Mouse (Mus musculus) hindbrain, embryonic 13.5 days (tissue): ENCODE data around the gene Gm20388. TPM values are rescaled to one million over a fixed set of nuclear protein-coding genes. Genes with fewer than 3 reads are reported as not detected.

Source experiments
- ATAC-seq: fragments of 200-750 bp; cut with Nextera tagmentation; 2 replicates; pipeline ENCODE4 v1.8.0; 2017; ENCODE audit warnings: moderate TSS enrichment; ENCODE audit not compliant: low FRiP score
- H3K27ac ChIP-seq: fragments of 300-500 bp; sonication (generic); 2 replicates; pipeline ENCODE4 v1.5.1; 2015; ENCODE audit warnings: inconsistent platforms, mild to moderate bottlenecking, moderate library complexity
- H3K27me3 ChIP-seq: fragments of 300-500 bp; sonication (generic); 2 replicates; pipeline ENCODE4 v1.6.1; 2015; ENCODE audit warnings: mild to moderate bottlenecking, inconsistent platforms
- H3K36me3 ChIP-seq: fragments of 300-500 bp; sonication (generic); 2 replicates; pipeline ENCODE4 v1.6.1; 2015; ENCODE audit warnings: mild to moderate bottlenecking, inconsistent platforms
- H3K4me1 ChIP-seq: fragments of 300-500 bp; sonication (generic); replicated peaks from 2 replicates; pipeline ENCODE4 v1.6.1; 2015; ENCODE audit warnings: inconsistent platforms
- H3K4me2 ChIP-seq: fragments of 300-500 bp; sonication (generic); 2 replicates; pipeline ENCODE4 v1.6.1; 2015; ENCODE audit warnings: inconsistent platforms, mild to moderate bottlenecking, moderate library complexity
- H3K4me3 ChIP-seq: fragments of 300-500 bp; sonication (generic); 2 replicates; pipeline ENCODE4 v1.5.1; 2015; ENCODE audit warnings: mild to moderate bottlenecking, inconsistent platforms
- H3K9ac ChIP-seq: fragments of 300-500 bp; sonication (generic); 2 replicates; pipeline ENCODE4 v1.6.1; 2015; ENCODE audit warnings: mild to moderate bottlenecking, inconsistent platforms
- H3K9me3 ChIP-seq: fragments of 300-500 bp; sonication (generic); 2 replicates; pipeline ENCODE4 v1.6.1; 2016; ENCODE audit warnings: inconsistent platforms
- WGBS: fragments of 180-500 bp; shearing (Covaris S2); methylation state at CpG from one replicate; pipeline ENCODE4 v1.1.7; 2015; 5-methylcytosine and 5-hydroxymethylcytosine counted together
- polyA plus RNA-seq: library from polyadenylated mRNA; unstranded; fragments of >200 nt; fragmentation: Nextera tagmentation; extraction: Ambion mirVana; gene quantifications from 2 replicates; pipeline ENCODE4 v1.2.1, GENCODE M21; 2015

Gene Gm20388
- polyA plus RNA-seq, 1 experiment from 2014 or later = 1.9 TPM

- Histone ChIP-seq H3K9me3 (no peaks in the 10 kb centered on the region), H3K36me3 (no peaks in the 10 kb centered on the region), H3K27ac (no peak overlapping the region), H3K4me3 (no peak overlapping the region), H3K9ac (no peak overlapping the region), H3K4me1 (no peaks in the 10 kb centered on the region), H3K27me3 (peaks cover 4% of the 10 kb centered on the region; the same call in 1 of the 2 replicates), H3K4me2 (no peak overlapping the region)
- ATAC-seq = no peak
- WGBS = 69% methylated on average over 14 of the region's 14 CpGs
Observed at GRCm38 (mm10) chr8:122167204-122167860, 2256.7 kb downstream of the Gm20388 start.

- ATAC-seq = no peak
- 93% methylated on average over 2 of the region's 2 CpGs for WGBS
Observed at GRCm38 (mm10) chr8:122169446-122169845, 2258.8 kb downstream of the Gm20388 start.

DNA sequence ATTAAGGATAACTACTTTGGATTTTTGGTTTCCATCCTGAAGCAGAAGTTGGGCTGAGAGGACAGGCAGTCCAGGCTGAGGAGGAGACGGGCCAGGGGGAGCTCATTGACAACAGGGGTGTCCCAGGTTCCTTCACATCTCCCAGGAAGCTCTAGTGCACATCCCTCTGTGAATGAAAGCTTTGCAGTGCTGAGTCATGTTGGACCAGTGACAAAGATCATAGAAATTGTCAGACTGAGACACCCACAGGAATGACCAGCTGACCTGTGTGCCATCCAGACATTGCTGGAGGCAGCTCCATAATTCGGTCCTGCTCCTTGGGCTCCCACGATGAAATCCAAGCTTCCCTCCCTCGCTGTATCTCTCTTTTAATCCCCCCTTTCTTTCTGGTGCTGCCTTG, 2261.2 kb downstream of the Gm20388 start:
- Histone ChIP-seq H3K4me2 (no peak overlapping the region), H3K27ac (no peak overlapping the region), H3K9me3 (no peaks in the 10 kb centered on the region), H3K4me1 (no peaks in the 10 kb centered on the region), H3K27me3 (peaks cover 4% of the 10 kb centered on the region; the same call in 1 of the 2 replicates), H3K36me3 (no peaks in the 10 kb centered on the region), H3K9ac (no peak overlapping the region), H3K4me3 (no peak overlapping the region)
- WGBS = 87% methylated on average over 4 of the region's 4 CpGs
- no peak for ATAC-seq

More at GRCm38 (mm10) chr8:122169446-122169845, 2258.8 kb downstream of the Gm20388 start:
- H3K36me3 ChIP-seq = no peaks in the 10 kb centered on the region
- no peak overlapping the region for H3K27ac ChIP-seq
- no peak overlapping the region for H3K4me2 ChIP-seq
- H3K9me3 ChIP-seq = no peaks in the 10 kb centered on the region
- no peak overlapping the region for H3K4me3 ChIP-seq
- H3K27me3 ChIP-seq = peaks cover 4% of the 10 kb centered on the region; the same call in 1 of the 2 replicates
- H3K4me1 ChIP-seq = no peaks in the 10 kb centered on the region
- no peak overlapping the region for H3K9ac ChIP-seq

- Histone ChIP-seq H3K9me3 (no peaks in the 10 kb centered on the region), H3K36me3 (no peaks in the 10 kb centered on the region), H3K27me3 (peaks cover 4% of the 10 kb centered on the region; the same call in 1 of the 2 replicates), H3K4me2 (no peak overlapping the region), H3K4me3 (no peak overlapping the region), H3K4me1 (no peaks in the 10 kb centered on the region), H3K27ac (no peak overlapping the region), H3K9ac (no peak overlapping the region)
- no peak for ATAC-seq
- WGBS = 44% methylated on average over 10 of the region's 10 CpGs
Observed at GRCm38 (mm10) chr8:122174133-122174930, 2263.7 kb downstream of the Gm20388 start.

DNA sequence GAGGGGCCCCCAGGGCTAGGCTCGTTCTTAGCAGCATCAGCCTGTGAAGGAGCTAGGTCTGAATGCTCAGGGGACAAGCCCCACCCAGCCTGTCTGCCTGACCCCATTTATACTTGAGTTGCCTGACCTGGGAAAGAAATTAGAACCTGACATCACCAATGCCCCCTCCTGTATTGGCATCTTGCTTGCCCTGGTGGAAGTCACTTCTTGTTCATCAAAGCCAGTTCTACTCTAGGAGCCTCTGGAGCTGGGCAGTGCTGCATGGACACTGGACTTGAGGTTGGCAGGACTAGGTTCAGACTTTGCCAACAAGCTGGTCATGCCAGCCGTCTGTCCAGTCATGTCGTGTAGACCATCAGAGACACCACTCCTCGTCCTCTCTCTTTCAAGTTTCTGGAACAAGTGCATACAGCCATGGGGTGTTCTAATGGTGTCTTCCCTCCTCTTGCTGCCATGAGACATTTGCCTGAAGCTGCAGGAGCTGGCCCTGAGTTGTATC, 2267.8 kb downstream of the Gm20388 start:
- no peaks in the 10 kb centered on the region for H3K9me3 ChIP-seq
- H3K9ac ChIP-seq = no peak overlapping the region
- no peak for ATAC-seq
- WGBS = 79% methylated on average over 4 of the region's 4 CpGs
- H3K27me3 ChIP-seq = no peaks in the 10 kb centered on the region
- no peak overlapping the region for H3K4me2 ChIP-seq
- no peaks in the 10 kb centered on the region for H3K36me3 ChIP-seq
- H3K4me1 ChIP-seq = 0 out of 2 replicates have a peak, but pooled peaks cover 8% of the 10 kb centered on the region
- H3K4me3 ChIP-seq = no peak overlapping the region
- H3K27ac ChIP-seq = no peak overlapping the region

GRCm38 (mm10) chr8:122179354-122179753, 2268.7 kb downstream of the Gm20388 start:
- 87% methylated on average over 7 of the region's 7 CpGs for WGBS
- Histone ChIP-seq H3K27me3 (no peaks in the 10 kb centered on the region), H3K36me3 (no peaks in the 10 kb centered on the region), H3K9ac (no peak overlapping the region), H3K4me2 (no peak overlapping the region), H3K4me1 (0 out of 2 replicates have a peak, but pooled peaks cover 8% of the 10 kb centered on the region), H3K9me3 (no peaks in the 10 kb centered on the region), H3K4me3 (no peak overlapping the region), H3K27ac (no peak overlapping the region)
- ATAC-seq = no peak

DNA sequence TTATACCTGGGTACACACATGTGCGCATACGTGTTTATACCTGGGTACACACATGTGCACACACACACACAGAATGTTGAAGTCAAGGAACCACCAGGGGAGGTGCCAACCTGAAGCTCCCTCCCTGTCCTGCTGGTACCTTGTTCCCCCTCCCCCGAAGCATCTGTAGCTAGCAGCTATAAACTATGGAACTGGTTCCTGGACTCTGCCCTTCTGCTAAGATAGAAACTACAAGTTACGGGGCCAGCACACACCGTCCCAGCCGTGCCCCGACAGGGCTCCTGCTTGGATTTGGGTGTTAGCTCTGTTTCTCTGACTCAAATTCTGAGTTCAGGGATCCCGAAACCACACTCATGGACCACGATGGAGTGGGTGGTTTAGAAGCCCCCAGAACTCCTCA, 2269.5 kb downstream of the Gm20388 start:
- Histone ChIP-seq H3K27ac (no peak overlapping the region), H3K9ac (no peak overlapping the region), H3K4me2 (no peak overlapping the region), H3K27me3 (no peaks in the 10 kb centered on the region), H3K9me3 (no peaks in the 10 kb centered on the region), H3K4me1 (0 out of 2 replicates have a peak, but pooled peaks cover 8% of the 10 kb centered on the region), H3K36me3 (no peaks in the 10 kb centered on the region), H3K4me3 (no peak overlapping the region)
- no peak for ATAC-seq
- WGBS = 95% methylated on average over 9 of the region's 9 CpGs

- 69% methylated on average over 9 of the region's 9 CpGs for WGBS
Observed at GRCm38 (mm10) chr8:122181414-122181813, 2270.8 kb downstream of the Gm20388 start.

GRCm38 (mm10) chr8:122181991-122182390, 2271.3 kb downstream of the Gm20388 start:
- no peak for ATAC-seq
- WGBS = 74% methylated on average over 9 of the region's 9 CpGs
- H3K9ac ChIP-seq = no peak overlapping the region
- H3K9me3 ChIP-seq = no peaks in the 10 kb centered on the region
- H3K36me3 ChIP-seq = no peaks in the 10 kb centered on the region
- no peak overlapping the region for H3K4me2 ChIP-seq
- H3K27me3 ChIP-seq = no peaks in the 10 kb centered on the region
- 0 out of 2 replicates have a peak, but pooled peaks cover 8% of the 10 kb centered on the region for H3K4me1 ChIP-seq
- H3K4me3 ChIP-seq = no peak overlapping the region
- H3K27ac ChIP-seq = no peak overlapping the region

More at GRCm38 (mm10) chr8:122181414-122181813, 2270.8 kb downstream of the Gm20388 start:
- H3K27ac ChIP-seq = no peak overlapping the region
- no peak overlapping the region for H3K4me2 ChIP-seq
- 0 out of 2 replicates have a peak, but pooled peaks cover 8% of the 10 kb centered on the region for H3K4me1 ChIP-seq
- H3K36me3 ChIP-seq = no peaks in the 10 kb centered on the region
- no peaks in the 10 kb centered on the region for H3K27me3 ChIP-seq
- no peaks in the 10 kb centered on the region for H3K9me3 ChIP-seq
- no peak overlapping the region for H3K4me3 ChIP-seq
- H3K9ac ChIP-seq = no peak overlapping the region
- no peak for ATAC-seq

GRCm38 (mm10) chr8:122186363-122186974, 2275.8 kb downstream of the Gm20388 start:
- Histone ChIP-seq H3K27me3 (no peaks in the 10 kb centered on the region), H3K27ac (no peak overlapping the region), H3K4me1 (peaks cover 21% of the 10 kb centered on the region), H3K9ac (no peak overlapping the region), H3K9me3 (no peaks in the 10 kb centered on the region), H3K36me3 (no peaks in the 10 kb centered on the region), H3K4me2 (no peak overlapping the region), H3K4me3 (no peak overlapping the region)
- WGBS = 91% methylated on average over 19 of the region's 19 CpGs
- ATAC-seq = no peak

- H3K4me1 ChIP-seq = peaks cover 16% of the 10 kb centered on the region
- no peaks in the 10 kb centered on the region for H3K36me3 ChIP-seq
- H3K4me2 ChIP-seq = no peak overlapping the region
- H3K9me3 ChIP-seq = no peaks in the 10 kb centered on the region
- no peak overlapping the region for H3K9ac ChIP-seq
- WGBS = 86% methylated on average over 4 of the region's 4 CpGs
- no peak overlapping the region for H3K4me3 ChIP-seq
- ATAC-seq = no peak
- H3K27me3 ChIP-seq = no peaks in the 10 kb centered on the region
- H3K27ac ChIP-seq = no peak overlapping the region
Observed at GRCm38 (mm10) chr8:122187271-122187670, 2276.6 kb downstream of the Gm20388 start.
